Mouse (Mus musculus): Measurements from ENCODE around the gene Negr1. TPM values are rescaled to one million over a fixed set of nuclear protein-coding genes. Genes with fewer than 3 reads are reported as not detected.

Gene Negr1
- total and polyA plus RNA-seq, 2 experiments from 2014 or later = 51.2 to 97.4 TPM

- DNase-seq (ENCODE audit: low spot score) = no peak
- H3K9me3 ChIP-seq (ENCODE audit: low read length) = no peaks in the 10 kb centered on the region
- WGBS = 89% methylated on average over 7 of the region's 7 CpGs
- no peaks in the 10 kb centered on the region for H3K27me3 ChIP-seq (ENCODE audit: insufficient read depth, low read length)
- ATAC-seq = no peak
- no peak for TF ChIP-seq CTCF (IDR thresholded peaks at IDR 0.05; ENCODE audit: low read depth)
- no peak overlapping the region for H3K27ac ChIP-seq
- H3K4me3 ChIP-seq (ENCODE audit: low read length) = no peak overlapping the region
- H3K9ac ChIP-seq (replicated peaks; ENCODE audit: low read length) = no peak overlapping the region
- no peaks in the 10 kb centered on the region for H3K36me3 ChIP-seq (ENCODE audit: insufficient read depth, low read length)
- H3K4me2 ChIP-seq (ENCODE audit: low read depth, low read length) = no peak overlapping the region
- no peaks in the 10 kb centered on the region for H3K4me1 ChIP-seq (ENCODE audit: insufficient read depth, low read length)
These were observed 231.1 kb downstream of the Negr1 start for GRCm38 (mm10) chr3:156792743-156793142.

DNA sequence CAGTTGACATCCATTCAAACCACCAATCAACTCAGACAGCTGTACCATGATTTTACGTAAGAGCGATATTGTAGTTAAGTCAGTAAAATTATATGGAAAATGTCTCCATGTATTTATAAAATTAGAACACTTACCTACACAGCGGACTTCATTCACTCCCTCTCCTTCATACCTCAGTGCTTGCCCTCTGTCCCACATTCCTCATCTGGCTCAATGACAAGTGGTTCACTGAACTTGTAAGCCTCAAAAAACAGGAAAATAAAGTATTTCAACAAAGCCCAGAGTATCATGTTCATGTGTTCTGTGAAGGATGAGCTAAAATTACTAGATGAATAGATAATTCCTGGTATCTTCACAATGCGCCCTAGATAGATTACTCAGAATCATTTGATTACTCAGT lies 232.5 kb downstream of the Negr1 start:
- no peak for ATAC-seq
- no peak for TF ChIP-seq CTCF (IDR thresholded peaks at IDR 0.05; ENCODE audit: low read depth)
- H3K4me3 ChIP-seq (ENCODE audit: low read length) = no peak overlapping the region
- 91% methylated on average over 4 of the region's 4 CpGs for whole genome bisulfite sequencing
- H3K36me3 ChIP-seq (ENCODE audit: insufficient read depth, low read length) = no peaks in the 10 kb centered on the region
- H3K9ac ChIP-seq (replicated peaks; ENCODE audit: low read length) = no peak overlapping the region
- no peaks in the 10 kb centered on the region for H3K9me3 ChIP-seq (ENCODE audit: low read length)
- no peak overlapping the region for H3K4me2 ChIP-seq (ENCODE audit: low read depth, low read length)
- no peak for DNase-seq (ENCODE audit: low spot score)
- no peak overlapping the region for H3K27ac ChIP-seq
- H3K4me1 ChIP-seq (ENCODE audit: insufficient read depth, low read length) = no peaks in the 10 kb centered on the region
- no peaks in the 10 kb centered on the region for H3K27me3 ChIP-seq (ENCODE audit: insufficient read depth, low read length)

DNA sequence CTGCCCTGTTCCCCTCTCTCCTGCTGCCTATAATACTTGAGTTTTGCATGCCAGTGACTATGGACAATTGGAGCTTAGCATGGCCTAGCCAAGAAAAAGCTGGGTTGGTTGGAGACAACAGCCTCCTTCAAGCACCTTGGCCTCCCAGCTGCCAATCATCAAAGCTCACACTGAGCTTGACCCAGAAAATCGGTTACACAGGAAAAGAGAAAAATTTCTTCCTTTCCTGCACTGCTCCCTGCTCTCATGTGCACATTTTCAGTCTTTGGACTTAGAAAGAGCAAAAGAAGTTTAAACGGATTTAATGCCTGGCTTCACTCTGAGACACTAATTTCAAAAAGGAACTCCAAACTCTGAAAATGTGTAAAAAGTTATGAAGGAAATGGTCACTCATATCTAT lies 233.0 kb downstream of the Negr1 start:
- no peak overlapping the region for H3K27ac ChIP-seq
- no peak overlapping the region for H3K9ac ChIP-seq (replicated peaks; ENCODE audit: low read length)
- no peak overlapping the region for H3K4me2 ChIP-seq (ENCODE audit: low read depth, low read length)
- TF ChIP-seq CTCF (IDR thresholded peaks at IDR 0.05; ENCODE audit: low read depth) = no peak
- ATAC-seq = no peak
- H3K4me3 ChIP-seq (ENCODE audit: low read length) = no peak overlapping the region
- WGBS = 33% methylated on average over 2 of the region's 2 CpGs
- no peaks in the 10 kb centered on the region for H3K9me3 ChIP-seq (ENCODE audit: low read length)
- no peaks in the 10 kb centered on the region for H3K27me3 ChIP-seq (ENCODE audit: insufficient read depth, low read length)
- no peaks in the 10 kb centered on the region for H3K36me3 ChIP-seq (ENCODE audit: insufficient read depth, low read length)
- DNase-seq (ENCODE audit: low spot score) = no peak
- H3K4me1 ChIP-seq (ENCODE audit: insufficient read depth, low read length) = no peaks in the 10 kb centered on the region

DNA sequence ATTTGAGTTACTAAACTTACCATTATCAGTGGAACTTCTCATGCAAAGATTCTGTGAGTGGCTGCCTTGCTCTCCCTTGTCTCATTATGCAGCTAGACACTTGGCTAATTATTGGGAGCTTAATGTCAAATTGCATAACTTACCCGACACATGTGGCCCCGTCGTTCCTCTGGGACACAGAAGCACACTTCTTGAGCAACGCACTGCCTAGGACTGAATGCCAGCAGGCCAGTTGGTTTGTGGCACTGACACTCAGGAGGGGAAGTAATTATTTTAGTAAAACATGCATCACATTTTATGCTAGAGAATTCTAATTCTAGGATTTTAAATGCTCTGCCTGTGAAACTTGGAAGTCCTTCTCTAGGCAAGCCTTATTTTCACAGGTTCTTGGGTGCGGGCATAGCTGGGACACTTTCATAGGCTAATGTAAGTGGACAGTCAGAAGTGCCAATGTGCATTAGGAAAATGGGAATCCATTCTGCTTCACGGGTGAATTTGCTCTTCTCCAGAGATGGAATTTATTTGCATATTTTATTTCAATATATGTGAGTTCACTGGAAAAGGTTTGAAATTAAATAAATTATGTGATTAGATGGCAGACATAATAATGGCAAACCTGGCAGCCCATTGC lies 234.6 kb downstream of the Negr1 start:
- H3K27ac ChIP-seq = no peak overlapping the region
- no peak for TF ChIP-seq CTCF (IDR thresholded peaks at IDR 0.05; ENCODE audit: low read depth)
- no peak overlapping the region for H3K4me2 ChIP-seq (ENCODE audit: low read depth, low read length)
- DNase-seq (ENCODE audit: low spot score) (peak; percentile 10), ATAC-seq (no peak)
- no peak overlapping the region for H3K9ac ChIP-seq (replicated peaks; ENCODE audit: low read length)
- no peaks in the 10 kb centered on the region for H3K27me3 ChIP-seq (ENCODE audit: insufficient read depth, low read length)
- no peaks in the 10 kb centered on the region for H3K36me3 ChIP-seq (ENCODE audit: insufficient read depth, low read length)
- no peaks in the 10 kb centered on the region for H3K4me1 ChIP-seq (ENCODE audit: insufficient read depth, low read length)
- 48% methylated on average over 6 of the region's 6 CpGs for WGBS
- H3K4me3 ChIP-seq (ENCODE audit: low read length) = no peak overlapping the region
- no peaks in the 10 kb centered on the region for H3K9me3 ChIP-seq (ENCODE audit: low read length)

GRCm38 (mm10) chr3:156799228-156799627 lies 237.6 kb downstream of the Negr1 start:
- no peak for ATAC-seq
- Histone ChIP-seq H3K9me3 (ENCODE audit: low read length) (no peaks in the 10 kb centered on the region), H3K27me3 (ENCODE audit: insufficient read depth, low read length) (no peaks in the 10 kb centered on the region), H3K27ac (no peak overlapping the region), H3K36me3 (ENCODE audit: insufficient read depth, low read length) (no peaks in the 10 kb centered on the region), H3K4me3 (ENCODE audit: low read length) (no peak overlapping the region), H3K9ac (replicated peaks; ENCODE audit: low read length) (no peak overlapping the region), H3K4me1 (ENCODE audit: insufficient read depth, low read length) (no peaks in the 10 kb centered on the region), H3K4me2 (ENCODE audit: low read depth, low read length) (no peak overlapping the region)
- TF ChIP-seq CTCF (IDR thresholded peaks at IDR 0.05; ENCODE audit: low read depth) = no peak
- 96% methylated on average over 7 of the region's 7 CpGs for WGBS
- DNase-seq (ENCODE audit: low spot score) = no peak

DNA sequence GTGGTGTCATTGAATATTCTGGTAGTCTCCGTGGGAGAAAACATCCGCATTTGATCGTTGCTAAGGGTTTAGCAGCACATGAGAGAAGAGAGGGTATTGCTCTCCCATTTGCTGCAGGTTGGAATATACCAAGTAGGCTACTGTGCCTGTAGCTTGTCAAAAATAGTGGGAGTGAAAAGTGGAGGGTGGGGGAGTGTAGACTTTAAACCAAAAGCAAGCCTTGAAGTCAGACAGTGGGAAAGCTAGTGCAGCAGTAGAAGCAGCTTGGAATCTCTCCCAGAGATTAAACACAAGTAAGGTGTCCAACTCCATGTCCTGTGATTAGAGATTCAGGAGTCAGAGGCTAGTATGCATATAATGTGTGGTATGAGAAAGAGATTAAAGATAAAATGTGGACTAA lies 248.2 kb downstream of the Negr1 start:
- Histone ChIP-seq H3K4me1 (ENCODE audit: insufficient read depth, low read length) (no peaks in the 10 kb centered on the region), H3K36me3 (ENCODE audit: insufficient read depth, low read length) (no peaks in the 10 kb centered on the region), H3K4me3 (ENCODE audit: low read length) (no peak overlapping the region), H3K27ac (no peak overlapping the region), H3K9me3 (ENCODE audit: low read length) (no peaks in the 10 kb centered on the region), H3K9ac (replicated peaks; ENCODE audit: low read length) (no peak overlapping the region), H3K4me2 (ENCODE audit: low read depth, low read length) (no peak overlapping the region), H3K27me3 (ENCODE audit: insufficient read depth, low read length) (no peaks in the 10 kb centered on the region)
- DNase-seq (ENCODE audit: low spot score) (no peak), ATAC-seq (no peak)
- 83% methylated on average over 3 of the region's 3 CpGs for WGBS
- TF ChIP-seq CTCF (IDR thresholded peaks at IDR 0.05; ENCODE audit: low read depth) = no peak

- ATAC-seq = no peak
- Histone ChIP-seq H3K27ac (no peak overlapping the region), H3K4me1 (ENCODE audit: insufficient read depth, low read length) (no peaks in the 10 kb centered on the region), H3K9me3 (ENCODE audit: low read length) (no peaks in the 10 kb centered on the region), H3K4me3 (ENCODE audit: low read length) (no peak overlapping the region), H3K36me3 (ENCODE audit: insufficient read depth, low read length) (no peaks in the 10 kb centered on the region), H3K9ac (replicated peaks; ENCODE audit: low read length) (no peak overlapping the region), H3K4me2 (ENCODE audit: low read depth, low read length) (no peak overlapping the region), H3K27me3 (ENCODE audit: insufficient read depth, low read length) (no peaks in the 10 kb centered on the region)
- no peak for DNase-seq (ENCODE audit: low spot score)
- no peak for TF ChIP-seq CTCF (IDR thresholded peaks at IDR 0.05; ENCODE audit: low read depth)
These were observed 255.3 kb downstream of the Negr1 start for GRCm38 (mm10) chr3:156816938-156817337.
